Mouse (Mus musculus) layer of hippocampus, postnatal 25 days (tissue): ENCODE measurements around the gene H2al2a. TPM values are rescaled to one million over a fixed set of nuclear protein-coding genes. Genes with fewer than 3 reads are reported as not detected.
"Not testable (repeated sequence)": the region's sequence is repeated elsewhere in the genome, so short reads cannot be mapped to it uniquely, and the experiment has no call there.

Experiments
- DNase-seq, 2 experiments: peaks; one replicate each; pipeline ENCODE4 v3.0.0; 2022; ENCODE audit warnings: mixed read lengths in 2 of 2, low spot score in 1 of 2; ENCODE audit errors: extremely low spot score in 1 of 2
- total RNA-seq, 2 experiments: library from RNA; stranded (reverse); gene quantifications; 2 replicates each; pipeline ENCODE4 v1.2.3; 2021

Gene H2al2a
- total RNA-seq, 2 experiments from 2014 or later, result not detected

GRCm38 (mm10) chr2:17978251-17978650 is 18.5 kb downstream of the H2al2a start:
- not testable (repeated sequence) for DNase-seq

DNA sequence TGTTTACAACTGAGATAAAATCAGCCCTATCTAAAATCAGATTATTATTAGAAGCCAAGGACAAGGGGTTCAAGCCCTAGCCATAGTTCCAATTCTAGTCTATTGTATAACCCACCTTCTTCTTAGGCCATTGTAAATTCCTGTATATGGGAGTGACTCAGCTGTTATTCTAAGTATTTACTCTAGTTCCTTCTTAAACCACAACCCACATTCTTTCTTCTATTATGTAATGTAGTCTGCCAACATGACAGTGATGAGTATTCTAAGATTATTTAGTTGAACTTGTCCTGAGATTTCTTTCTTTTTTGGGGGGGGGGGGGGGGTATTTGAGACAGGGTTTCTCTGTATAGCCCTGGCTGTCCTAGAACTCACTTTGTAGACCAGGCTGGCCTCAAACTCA is 19.1 kb downstream of the H2al2a start:
- not testable (repeated sequence) for DNase-seq

GRCm38 (mm10) chr2:17975601-17976327 is 21.0 kb downstream of the H2al2a start:
- DNase-seq, result no peak

DNA sequence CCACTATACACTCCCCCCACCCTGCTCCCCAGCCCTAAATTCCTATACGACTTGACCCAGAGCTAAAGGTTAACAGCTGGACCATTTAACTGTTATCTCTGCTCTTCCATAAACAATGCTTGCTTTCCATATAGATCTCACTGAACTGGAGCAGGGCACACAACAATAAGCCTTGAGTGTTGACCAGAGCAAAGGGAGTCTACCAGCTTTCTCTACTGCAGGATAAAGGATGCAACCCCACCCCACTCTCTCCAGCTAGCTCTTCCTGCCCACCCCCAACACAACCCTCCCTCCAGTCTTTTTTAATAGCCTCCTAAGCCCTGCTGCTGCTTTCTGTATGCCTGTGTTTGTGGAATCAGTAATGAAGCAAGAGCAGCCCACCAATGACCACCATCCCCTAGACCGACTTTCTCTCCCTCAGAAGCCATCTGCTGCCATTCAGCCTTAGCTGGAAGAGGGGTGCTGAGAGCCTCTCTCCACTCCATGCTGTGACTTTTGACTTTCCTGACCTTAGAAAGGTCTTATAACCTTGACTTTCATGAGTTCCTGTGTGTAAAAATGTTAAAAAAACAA is 22.8 kb downstream of the H2al2a start:
- no peak for DNase-seq

GRCm38 (mm10) chr2:17973246-17973645 is 23.5 kb downstream of the H2al2a start:
- no peak for DNase-seq

GRCm38 (mm10) chr2:17972843-17973242 is 23.9 kb downstream of the H2al2a start:
- no peak for DNase-seq

GRCm38 (mm10) chr2:17971407-17971806 is 25.4 kb downstream of the H2al2a start:
- DNase-seq, result no peak

- no peak for DNase-seq
Observed at GRCm38 (mm10) chr2:17970662-17971061, 26.1 kb downstream of the H2al2a start.

DNA sequence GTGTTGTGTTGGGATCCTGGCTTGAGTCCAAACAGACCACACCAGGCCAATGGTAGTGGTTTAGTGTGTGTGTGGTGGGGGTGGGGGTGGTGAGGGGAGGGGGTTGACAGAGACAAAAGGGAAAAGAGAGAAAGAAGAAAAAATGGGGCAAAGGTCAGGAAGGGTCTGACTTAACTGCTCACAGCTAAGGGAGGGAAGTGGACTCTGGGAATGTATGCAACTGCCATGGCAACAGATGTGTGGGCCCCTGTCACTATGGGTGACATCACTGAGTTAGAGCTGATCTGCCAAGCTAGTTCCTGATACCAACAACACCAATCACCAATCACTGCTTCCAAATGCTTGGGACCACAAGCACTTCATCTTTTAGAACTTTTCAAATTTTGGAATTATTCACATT is 26.6 kb downstream of the H2al2a start:
- no peak for DNase-seq

DNA sequence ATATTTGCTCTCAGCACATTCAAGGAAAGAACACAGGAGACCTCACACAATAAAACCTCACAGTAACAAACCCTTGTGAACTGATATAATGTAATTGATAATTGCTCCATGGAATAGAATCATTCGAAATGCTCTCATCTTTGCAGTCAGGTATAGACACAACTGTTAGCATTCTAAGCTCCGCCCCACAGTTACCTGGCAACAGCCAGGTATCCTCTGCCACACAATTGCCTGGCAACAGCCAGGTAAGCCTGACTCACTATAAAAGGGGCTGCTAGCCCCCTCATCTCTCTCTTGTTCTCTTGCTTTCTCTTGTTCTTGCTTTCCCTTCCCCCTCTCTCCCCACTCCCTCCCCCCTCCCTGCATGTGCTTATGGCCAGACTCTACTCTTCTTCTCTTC is 28.2 kb downstream of the H2al2a start:
- no peak for DNase-seq

GRCm38 (mm10) chr2:17968037-17968436 is 28.7 kb downstream of the H2al2a start:
- DNase-seq, result not testable (repeated sequence)

GRCm38 (mm10) chr2:17959501-17959900 is 37.3 kb downstream of the H2al2a start:
- no peak for DNase-seq

- no peak for DNase-seq
Observed at GRCm38 (mm10) chr2:17946875-17947274, 49.9 kb downstream of the H2al2a start.

Other genes with a start within 250 kb of the H2al2a start
- gene A930004D18Rik, start 40.8 kb upstream of the H2al2a start, total RNA-seq, result 1 to 10 TPM; 2.7 to 3.3 TPM
- 10 to 100 TPM; 14.6 to 17.0 TPM for gene Skida1, start 52.1 kb upstream of the H2al2a start, total RNA-seq
- 10 to 100 TPM; 53.0 to 58.9 TPM for gene Mllt10, start 58.3 kb upstream of the H2al2a start, total RNA-seq